Mouse (Mus musculus) kidney, adult 2 months (tissue): ENCODE measurements at regions not wholly inside any gene's neighbourhood (a gene's known extent, or its start where the extent isn't known, plus 50 kb on each side); places are given as distances from the start of the nearest gene placed in this dataset.
"Not testable (repeated sequence)": the region's sequence is repeated elsewhere in the genome, so short reads cannot be mapped to it uniquely, and the experiment has no call there.

Source experiments
- CTCF ChIP-seq: fragments of 200-500 bp; conservative IDR thresholded peaks from 2 replicates; pipeline ENCODE4 v1.5.1; 2011; ENCODE audit warnings: low read depth, mild to moderate bottlenecking, control low read depth, low read length, moderate library complexity, mixed read lengths; ENCODE audit not compliant: insufficient read depth, insufficient read length
- POLR2A ChIP-seq: fragments of 200-500 bp; IDR thresholded peaks from one replicate; pipeline ENCODE4 v1.6.1; 2011; ENCODE audit warnings: low read depth, low read length, control low read depth

GRCm38 (mm10) chr12:19292068-19292770 is 662.1 kb upstream of the Gm21863 start:
- TF ChIP-seq POLR2A, CTCF: not testable (repeated sequence)
